Comparison of ENCODE assay signal across 8 mouse cellular contexts in the genomic region with DNA sequence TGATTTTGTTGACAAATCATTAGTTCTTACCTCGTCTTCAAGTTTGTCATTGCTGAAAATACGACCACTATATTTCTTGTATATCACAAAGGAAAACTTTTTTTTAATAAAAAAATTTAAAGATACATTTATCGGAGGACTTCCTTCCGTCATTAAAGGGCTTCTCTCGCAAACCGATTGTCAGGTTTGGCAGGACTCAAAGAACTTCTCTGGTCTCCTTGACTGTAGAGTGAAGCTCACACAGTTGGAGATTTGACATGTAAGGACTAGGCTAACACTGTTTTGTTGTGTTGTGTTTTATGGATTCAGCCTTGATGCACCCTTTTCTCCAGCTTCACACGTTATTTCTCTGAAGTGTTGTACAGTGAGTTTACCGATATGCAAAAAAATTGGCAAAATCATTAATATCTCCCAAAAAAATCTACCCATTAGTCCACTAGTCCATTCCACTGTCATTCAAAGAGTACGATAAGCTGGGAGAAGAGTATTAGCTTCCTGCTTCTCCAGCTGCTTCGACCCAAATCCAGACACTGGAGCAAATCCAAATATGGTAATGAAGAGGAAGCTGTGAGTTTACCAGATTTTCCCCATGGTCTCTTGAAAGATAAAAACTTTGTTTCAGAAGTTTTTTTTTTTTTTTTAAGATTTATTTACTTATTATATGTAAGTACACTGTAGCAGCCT. TPM values are rescaled to one million over a fixed set of nuclear protein-coding genes. Genes with fewer than 3 reads are reported as not detected.
DNase-seq lines count a peak whose midpoint lies in the region; ATAC-seq and TF ChIP-seq lines count a peak whose summit lies in the region.

A gene (minus strand): TSS at position 127 of the 684 bp plus-strand sequence.

- H3K27me3 ChIP-seq in erythroblast, embryonic 14.5 days (ENCODE audit: control insufficient read depth), result peaks cover 46% of the 10 kb centered on the region
- no peaks in the 10 kb centered on the region for H3K27me3 ChIP-seq in ES-Bruce4 (ENCODE audit: control insufficient read depth, insufficient read depth, low read length, poor library complexity, severe bottlenecking)
- no peaks in the 10 kb centered on the region; the same call in 1 of the 2 replicates for H3K27me3 ChIP-seq in forebrain, embryonic 11.5 days (ENCODE audit: control insufficient read depth, insufficient read depth, low read length)
- no peaks in the 10 kb centered on the region for H3K27me3 ChIP-seq in limb, embryonic 14.5 days (ENCODE audit: control insufficient read depth, insufficient read depth, low read length)

- H3K4me3 ChIP-seq in erythroblast, embryonic 14.5 days (replicated peaks), result peak within 1 kb of the TSS; percentile 80
- peak within 1 kb of the TSS; percentile 80 for H3K4me3 ChIP-seq in ES-Bruce4 (ENCODE audit: low read depth, low read length)
- H3K4me3 ChIP-seq in forebrain, embryonic 11.5 days (ENCODE audit: low read depth, low read length), result peak within 1 kb of the TSS; percentile 89
- H3K4me3 ChIP-seq in limb, embryonic 14.5 days (replicated peaks; ENCODE audit: low read length), result peak within 1 kb of the TSS; percentile 92

- peak within 1 kb of the TSS; percentile 93 for H3K9ac ChIP-seq in ES-Bruce4 (ENCODE audit: low read depth, poor library complexity, severe bottlenecking)
- H3K9ac ChIP-seq in forebrain, embryonic 11.5 days (ENCODE audit: low read length), result peak within 1 kb of the TSS; percentile 82
- H3K9ac ChIP-seq in limb, embryonic 14.5 days (ENCODE audit: low read depth, low read length, severe bottlenecking), result peak within 1 kb of the TSS; percentile 91

- intact Hi-C loops in heart, postnatal 36 days (cut with DNase I), result loop anchor here (10.0 kb wide), 1 partner anchor 454 kb away; a partner anchor contains a TSS

- 49% methylated on average over 10 of the region's 10 CpGs for WGBS in forebrain, embryonic 11.5 days
- 44% methylated on average over 10 of the region's 10 CpGs for WGBS in limb, embryonic 14.5 days

- H3K4me1 ChIP-seq in erythroblast, embryonic 14.5 days (ENCODE audit: control insufficient read depth), result peaks cover 19% of the 10 kb centered on the region
- H3K4me1 ChIP-seq in ES-Bruce4 (ENCODE audit: control insufficient read depth, insufficient read depth, low read length), result peaks cover 3% of the 10 kb centered on the region
- H3K4me1 ChIP-seq in forebrain, embryonic 11.5 days (replicated peaks; ENCODE audit: control insufficient read depth, insufficient read depth, low read length), result no peaks in the 10 kb centered on the region
- no peaks in the 10 kb centered on the region; the same call in 1 of the 2 replicates for H3K4me1 ChIP-seq in limb, embryonic 14.5 days (ENCODE audit: control insufficient read depth, insufficient read depth, low read length)

- DNase-seq in forebrain, embryonic 11.5 days (ENCODE audit: low spot score), result no peak
- no peak for DNase-seq in heart, postnatal 36 days
- DNase-seq in limb, embryonic 14.5 days (ENCODE audit: low spot score), result no peak
- DNase-seq in retina, embryonic 14.5 days (ENCODE audit: low spot score), result peak; percentile 9
- DNase-seq in yolk sac, embryonic 10.5 days (ENCODE audit: low spot score), result no peak

- no peak for ATAC-seq in erythroblast, adult 5-6 weeks (replicated peaks; ENCODE audit: low FRiP score, poor library complexity, severe bottlenecking)
- ATAC-seq in forebrain, embryonic 11.5 days (replicated peaks; ENCODE audit: low FRiP score), result no peak
- ATAC-seq in limb, embryonic 14.5 days (ENCODE audit: low FRiP score, low read depth), result no peak

- no peak for TF ChIP-seq POLR2A in ES-Bruce4 (IDR thresholded peaks at IDR 0.05; ENCODE audit: insufficient read depth, low read length)
- TF ChIP-seq POLR2A in limb, embryonic 14.5 days (IDR thresholded peaks at IDR 0.05; ENCODE audit: borderline replicate concordance, extremely low read depth, insufficient read depth, insufficient read length), result no peak

- H3K4me2 ChIP-seq in forebrain, embryonic 11.5 days (ENCODE audit: low read depth, low read length, severe bottlenecking), result peak within 1 kb of the TSS; percentile 67
- peak within 1 kb of the TSS; percentile 54 for H3K4me2 ChIP-seq in limb, embryonic 14.5 days (replicated peaks; ENCODE audit: low read depth, low read length, severe bottlenecking)

- no peaks in the 10 kb centered on the region for H3K9me3 ChIP-seq in erythroblast, embryonic 14.5 days (ENCODE audit: control insufficient read depth, low read length)
- H3K9me3 ChIP-seq in ES-Bruce4 (replicated peaks; ENCODE audit: control insufficient read depth, insufficient read depth, low read length, poor library complexity, severe bottlenecking), result no peaks in the 10 kb centered on the region
- no peaks in the 10 kb centered on the region for H3K9me3 ChIP-seq in forebrain, embryonic 11.5 days (ENCODE audit: control insufficient read depth, low read length)
- no peaks in the 10 kb centered on the region for H3K9me3 ChIP-seq in limb, embryonic 14.5 days (ENCODE audit: control insufficient read depth, low read length)

- no peak within 1 kb of the TSS for H3K27ac ChIP-seq in ES-Bruce4 (ENCODE audit: insufficient read depth, low read length)
- H3K27ac ChIP-seq in forebrain, embryonic 11.5 days (ENCODE audit: low read depth, low read length), result peak within 1 kb of the TSS; percentile 70
- H3K27ac ChIP-seq in limb, embryonic 14.5 days (replicated peaks; ENCODE audit: low read depth, low read length), result peak within 1 kb of the TSS; percentile 94

- no peak for TF ChIP-seq CTCF in ES-Bruce4 (IDR thresholded peaks at IDR 0.05; ENCODE audit: low read depth, low read length)

- H3K36me3 ChIP-seq in erythroblast, embryonic 14.5 days (ENCODE audit: control insufficient read depth), result no peaks in the 10 kb centered on the region
- H3K36me3 ChIP-seq in ES-Bruce4 (ENCODE audit: control insufficient read depth, insufficient read depth, low read length, poor library complexity, severe bottlenecking), result no peaks in the 10 kb centered on the region
- H3K36me3 ChIP-seq in forebrain, embryonic 11.5 days (ENCODE audit: control insufficient read depth, insufficient read depth, low read length), result no peaks in the 10 kb centered on the region
- no peaks in the 10 kb centered on the region for H3K36me3 ChIP-seq in limb, embryonic 14.5 days (ENCODE audit: control insufficient read depth, insufficient read depth, low read length)

- TF ChIP-seq EP300 in ES-Bruce4 (IDR thresholded peaks at IDR 0.05; ENCODE audit: insufficient read depth, low read depth, low read length), result no peak

RNA-seq across cellular contexts. Expression of the gene that starts here (rescaled TPM):
- polyA plus RNA-seq in erythroblast, embryonic 14.5 days (2012), result 0.01 TPM in 2 replicates
- total RNA-seq in erythroblast, adult 5-6 weeks (2015; ENCODE audit: low replicate concordance), result 4.4 and 6.9 TPM in 2 replicates
- total RNA-seq in erythroblast, adult 5-6 weeks (2017; ENCODE audit: low replicate concordance), result 2.5 and 6.1 TPM in 2 replicates
- polyA plus RNA-seq in ES-Bruce4 (2011; ENCODE audit: insufficient read depth, insufficient read length, low read depth, missing spikeins), result 55.5 and 67.3 TPM in 2 replicates
- polyA plus RNA-seq in forebrain, embryonic 11.5 days (2014; fragmentation: Nextera tagmentation; extraction: Ambion mirVana), result 35.4 and 38.4 TPM in 2 replicates
- 10 to 100 TPM; 19.7 to 21.8 TPM for total RNA-seq in heart, postnatal 36 days (2021)
- polyA plus RNA-seq in limb, embryonic 14.5 days (2012; rRNA removed), result 23.1 and 23.4 TPM in 2 replicates
- 47.4 and 52.7 TPM in 2 replicates for polyA plus RNA-seq in limb, embryonic 14.5 days (2014; fragmentation: Nextera tagmentation; extraction: Ambion mirVana)

Comparison
In these comparisons a context has a peak if more than half of its experiments do, and no peak if none do; other contexts are left out.
1. RNA of the gene that starts here (polyA plus RNA-seq): 55.5 to 67.3 TPM in ES-Bruce4, 23.1 to 52.7 TPM in limb, embryonic 14.5 days and 35.4 to 38.4 TPM in forebrain, embryonic 11.5 days; 0.01 TPM in erythroblast, embryonic 14.5 days; every median in the first group is over 10 times any median in the second.
2. Peak in every context shown above with its lines, with median percentiles within 50 percentile points of each other: H3K4me3 ChIP-seq and H3K9ac ChIP-seq.